25 mouse cellular contexts compared by ENCODE assay signal in genomic region chr4:117234166-117234741, GRCm38 (mm10). TPM values are rescaled to one million over a fixed set of nuclear protein-coding genes. Genes with fewer than 3 reads are reported as not detected.
"Had no signal": no experiment of that assay in that cellular context is flagged by ENCODE, and none has a peak within 500 bp of the region (broad histone marks: within the 10 kb centered on the region; RNA-seq: fewer than 3 reads in every experiment).

No protein-coding gene starts in this region.

- H3K4me1 ChIP-seq: heart, embryonic 12.5 days had no signal

- H3K36me3 ChIP-seq: heart, embryonic 12.5 days; hindbrain, embryonic 10.5 days; intestine, embryonic 15.5 days; kidney, embryonic 15.5 days; limb, embryonic 13.5 days; limb, embryonic 15.5 days had no signal

- H3K9ac ChIP-seq: heart, embryonic 12.5 days; hindbrain, embryonic 14.5 days; intestine, embryonic 15.5 days; kidney, embryonic 15.5 days; limb, embryonic 13.5 days; limb, embryonic 15.5 days had no signal

- H3K9me3 ChIP-seq: hindbrain, embryonic 10.5 days; intestine, embryonic 15.5 days; kidney, embryonic 15.5 days; limb, embryonic 13.5 days; limb, embryonic 15.5 days had no signal

- H3K4me3 ChIP-seq: gastrocnemius, adult 2 months; heart, embryonic 10.5 days; heart, embryonic 12.5 days; hindbrain, embryonic 10.5 days; intestine, embryonic 15.5 days; kidney, embryonic 15.5 days; limb, embryonic 13.5 days; limb, embryonic 15.5 days had no signal

- H3K4me2 ChIP-seq: heart, embryonic 12.5 days; hindbrain, embryonic 14.5 days; intestine, embryonic 15.5 days; kidney, embryonic 15.5 days; limb, embryonic 13.5 days; limb, embryonic 15.5 days had no signal

- H3K27me3 ChIP-seq: intestine, embryonic 15.5 days; limb, embryonic 13.5 days; limb, embryonic 15.5 days had no signal

- ATAC-seq: inflammation-experienced regulatory T-cells, adult 6 months; intestine, embryonic 15.5 days; intestine, postnatal 0 days had no signal

- H3K27ac ChIP-seq: gastrocnemius, adult 2 months; heart, embryonic 10.5 days; hindbrain, embryonic 10.5 days; hindbrain, embryonic 14.5 days; intestine, embryonic 15.5 days; kidney, embryonic 15.5 days; kidney, postnatal 0 days; limb, embryonic 13.5 days; limb, embryonic 15.5 days had no signal

- DNase-seq: gastrocnemius, adult 2 months; gastrocnemius, postnatal 10 days; gastrocnemius, postnatal 25 days; heart, adult 18-20 months; heart, postnatal 10 days; heart, postnatal 4 days; kidney, adult 18-20 months; kidney, adult 8-10 months; kidney, postnatal 14 days; kidney, postnatal 36 days; layer of hippocampus, adult 9-11 months; layer of hippocampus, postnatal 36 days; left cerebral cortex, postnatal 4 days had no signal

RNA-seq across cellular contexts. Expression of gene Armh1, which starts 17.7 kb away (rescaled TPM):
- polyA plus RNA-seq: inflammation-experienced regulatory T-cells, adult 6 months; liver, adult 2 months had no signal
